Mouse (Mus musculus): ENCODE measurements at regions not wholly inside any gene's neighbourhood (a gene's known extent, or its start where the extent isn't known, plus 50 kb on each side); places are given as distances from the start of the nearest gene placed in this dataset.
A peak's percentile ranks its signal among the peaks of the same experiment; 100 is the strongest.
"Not testable (repeated sequence)": the region's sequence is repeated elsewhere in the genome, so short reads cannot be mapped to it uniquely, and the experiment has no call there.

GRCm38 (mm10) chr1:47277839-47278238, 385.2 kb upstream of the Slc39a10 start:
- no peak for ATAC-seq

GRCm38 (mm10) chr1:47272131-47272530, 379.5 kb upstream of the Slc39a10 start:
- no peak overlapping the region for H3K4me3 ChIP-seq (ENCODE audit: low read depth, low read length)
- H3K4me2 ChIP-seq (replicated peaks; ENCODE audit: low read depth) = no peak overlapping the region
- H3K9ac ChIP-seq (ENCODE audit: low read depth, low read length) = no peak overlapping the region
- H3K27ac ChIP-seq (ENCODE audit: low read depth, low read length) = no peak overlapping the region
- no peak for ATAC-seq
- no peaks in the 10 kb centered on the region for H3K36me3 ChIP-seq (ENCODE audit: control insufficient read depth, insufficient read depth)
- H3K4me1 ChIP-seq (replicated peaks; ENCODE audit: control insufficient read depth, insufficient read depth, low read length) = no peaks in the 10 kb centered on the region
- no peaks in the 10 kb centered on the region for H3K27me3 ChIP-seq (replicated peaks; ENCODE audit: control insufficient read depth, insufficient read depth, low read length)
- no peaks in the 10 kb centered on the region for H3K9me3 ChIP-seq (ENCODE audit: control insufficient read depth)
- TF ChIP-seq CTCF (IDR thresholded peaks at IDR 0.05; ENCODE audit: low read depth) = no peak

More at GRCm38 (mm10) chr1:47277839-47278238, 385.2 kb upstream of the Slc39a10 start:
- Histone ChIP-seq H3K27ac (ENCODE audit: low read depth, low read length) (no peak overlapping the region), H3K4me1 (replicated peaks; ENCODE audit: control insufficient read depth, insufficient read depth, low read length) (no peaks in the 10 kb centered on the region), H3K27me3 (replicated peaks; ENCODE audit: control insufficient read depth, insufficient read depth, low read length) (no peaks in the 10 kb centered on the region), H3K9me3 (ENCODE audit: control insufficient read depth) (no peaks in the 10 kb centered on the region), H3K36me3 (ENCODE audit: control insufficient read depth, insufficient read depth) (no peaks in the 10 kb centered on the region), H3K4me3 (ENCODE audit: low read depth, low read length) (no peak overlapping the region), H3K4me2 (replicated peaks; ENCODE audit: low read depth) (no peak overlapping the region), H3K9ac (ENCODE audit: low read depth, low read length) (no peak overlapping the region)
- 25% methylated on average over 2 of the region's 2 CpGs for WGBS
- TF ChIP-seq CTCF (IDR thresholded peaks at IDR 0.05; ENCODE audit: low read depth) = peak; percentile 71

GRCm38 (mm10) chr1:47263611-47264010, 371.0 kb upstream of the Slc39a10 start:
- no peaks in the 10 kb centered on the region for H3K4me1 ChIP-seq (replicated peaks; ENCODE audit: control insufficient read depth, insufficient read depth, low read length)
- no peak overlapping the region for H3K9ac ChIP-seq (ENCODE audit: low read depth, low read length)
- H3K27ac ChIP-seq (ENCODE audit: low read depth, low read length) = no peak overlapping the region
- H3K9me3 ChIP-seq (ENCODE audit: control insufficient read depth) = no peaks in the 10 kb centered on the region
- H3K36me3 ChIP-seq (ENCODE audit: control insufficient read depth, insufficient read depth) = no peaks in the 10 kb centered on the region
- H3K27me3 ChIP-seq (replicated peaks; ENCODE audit: control insufficient read depth, insufficient read depth, low read length) = no peaks in the 10 kb centered on the region
- no peak for ATAC-seq
- 55% methylated on average over 1 of the region's 1 CpGs for WGBS
- no peak overlapping the region for H3K4me2 ChIP-seq (replicated peaks; ENCODE audit: low read depth)
- no peak for TF ChIP-seq CTCF (IDR thresholded peaks at IDR 0.05; ENCODE audit: low read depth)
- H3K4me3 ChIP-seq (ENCODE audit: low read depth, low read length) = no peak overlapping the region

DNA sequence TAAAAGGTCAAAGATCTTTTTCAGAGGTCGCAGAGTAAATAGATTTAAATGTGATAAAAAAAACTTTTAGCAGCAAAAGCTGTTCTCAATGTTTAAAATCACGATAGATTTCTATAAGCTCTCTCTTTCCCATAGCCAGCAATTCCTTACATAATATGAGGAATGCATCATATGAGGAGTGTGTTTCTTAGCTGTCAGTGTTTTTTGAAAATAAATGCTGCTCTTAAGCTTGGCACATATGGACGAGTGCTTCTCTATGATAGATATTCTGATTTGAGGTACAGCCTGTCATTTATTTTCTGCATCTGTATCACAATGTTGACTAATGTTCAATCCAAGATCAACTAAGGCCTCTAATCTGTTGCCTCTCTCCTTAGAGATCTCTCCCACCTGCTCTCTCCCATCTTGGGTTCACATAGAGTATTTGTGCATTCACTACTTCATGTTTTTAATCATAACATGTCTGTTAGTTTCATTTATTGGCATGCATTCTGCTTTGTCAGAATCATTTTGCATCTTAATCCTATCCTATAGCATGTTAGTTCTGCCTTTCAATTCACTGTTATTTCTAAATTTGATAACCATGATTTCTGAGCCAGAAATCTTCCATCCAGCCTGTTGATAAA, 369.0 kb upstream of the Slc39a10 start:
- no peaks in the 10 kb centered on the region for H3K9me3 ChIP-seq (ENCODE audit: control insufficient read depth)
- H3K4me1 ChIP-seq (replicated peaks; ENCODE audit: control insufficient read depth, insufficient read depth, low read length) = no peaks in the 10 kb centered on the region
- H3K27me3 ChIP-seq (replicated peaks; ENCODE audit: control insufficient read depth, insufficient read depth, low read length) = no peaks in the 10 kb centered on the region
- H3K4me2 ChIP-seq (replicated peaks; ENCODE audit: low read depth) = no peak overlapping the region
- H3K4me3 ChIP-seq (ENCODE audit: low read depth, low read length) = no peak overlapping the region
- ATAC-seq = no peak
- TF ChIP-seq CTCF (IDR thresholded peaks at IDR 0.05; ENCODE audit: low read depth) = no peak
- H3K9ac ChIP-seq (ENCODE audit: low read depth, low read length) = no peak overlapping the region
- H3K36me3 ChIP-seq (ENCODE audit: control insufficient read depth, insufficient read depth) = no peaks in the 10 kb centered on the region
- H3K27ac ChIP-seq (ENCODE audit: low read depth, low read length) = no peak overlapping the region
- WGBS = 70% methylated on average over 3 of the region's 3 CpGs

GRCm38 (mm10) chr1:47250706-47251105, 358.1 kb upstream of the Slc39a10 start:
- H3K9me3 ChIP-seq (ENCODE audit: control insufficient read depth); H3K36me3 ChIP-seq (ENCODE audit: control insufficient read depth, insufficient read depth); H3K4me2 ChIP-seq (replicated peaks; ENCODE audit: low read depth); H3K27ac ChIP-seq (ENCODE audit: low read depth, low read length); H3K4me3 ChIP-seq (ENCODE audit: low read depth, low read length); H3K27me3 ChIP-seq (replicated peaks; ENCODE audit: control insufficient read depth, insufficient read depth, low read length); ATAC-seq; H3K9ac ChIP-seq (ENCODE audit: low read depth, low read length); H3K4me1 ChIP-seq (replicated peaks; ENCODE audit: control insufficient read depth, insufficient read depth, low read length): not testable (repeated sequence)
- WGBS = 89% methylated on average over 11 of the region's 13 CpGs

DNA sequence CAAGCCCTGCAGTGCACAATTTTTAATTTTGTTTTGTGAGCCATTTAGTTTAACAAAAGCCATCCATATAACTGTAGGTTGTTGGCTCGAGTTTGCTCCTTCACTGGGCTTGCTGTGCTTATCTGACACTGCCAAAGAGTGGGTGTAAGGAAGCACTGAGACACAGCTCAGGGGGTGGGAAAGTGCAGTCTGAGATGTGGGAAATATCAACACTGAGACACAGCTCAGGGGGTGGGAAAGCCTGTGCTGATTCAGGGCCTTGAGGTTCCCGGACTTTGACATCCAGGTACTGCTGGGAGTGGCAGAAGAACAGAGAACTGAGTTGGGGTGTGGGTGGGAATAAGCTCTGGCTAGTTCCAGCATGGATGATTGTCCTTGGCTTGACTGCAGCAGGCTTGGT, 324.4 kb upstream of the Slc39a10 start:
- WGBS = 41% methylated on average over 2 of the region's 2 CpGs
- Histone ChIP-seq H3K4me2 (replicated peaks; ENCODE audit: low read depth) (no peak overlapping the region), H3K4me3 (ENCODE audit: low read depth, low read length) (no peak overlapping the region)

More for the DNA sequence above, 324.4 kb upstream of the Slc39a10 start:
- Histone ChIP-seq H3K9ac (ENCODE audit: low read depth, low read length) (no peak overlapping the region), H3K36me3 (ENCODE audit: control insufficient read depth, insufficient read depth) (no peaks in the 10 kb centered on the region), H3K4me1 (replicated peaks; ENCODE audit: control insufficient read depth, insufficient read depth, low read length) (no peaks in the 10 kb centered on the region), H3K27ac (ENCODE audit: low read depth, low read length) (no peak overlapping the region), H3K27me3 (replicated peaks; ENCODE audit: control insufficient read depth, insufficient read depth, low read length) (no peaks in the 10 kb centered on the region), H3K9me3 (ENCODE audit: control insufficient read depth) (no peaks in the 10 kb centered on the region)
- ATAC-seq = no peak
- TF ChIP-seq CTCF (IDR thresholded peaks at IDR 0.05; ENCODE audit: low read depth) = no peak

Data from intestine, postnatal 0 days (tissue).